Mouse (Mus musculus) embryonic fibroblast, embryonic 13.5 days (primary cell): ENCODE measurements around the gene Ank2.

Experiments
- CTCF ChIP-seq: IDR thresholded peaks from 2 replicates; pipeline ENCODE4 v1.5.1; 2011; ENCODE audit warnings: mild to moderate bottlenecking, control low read depth, low read length, moderate library complexity, borderline replicate concordance; ENCODE audit not compliant: insufficient read depth
- POLR2A ChIP-seq: IDR thresholded peaks from 2 replicates; pipeline ENCODE4 v1.6.1; 2011; ENCODE audit warnings: low read depth, mild to moderate bottlenecking, control low read depth, low read length, moderate library complexity

DNA sequence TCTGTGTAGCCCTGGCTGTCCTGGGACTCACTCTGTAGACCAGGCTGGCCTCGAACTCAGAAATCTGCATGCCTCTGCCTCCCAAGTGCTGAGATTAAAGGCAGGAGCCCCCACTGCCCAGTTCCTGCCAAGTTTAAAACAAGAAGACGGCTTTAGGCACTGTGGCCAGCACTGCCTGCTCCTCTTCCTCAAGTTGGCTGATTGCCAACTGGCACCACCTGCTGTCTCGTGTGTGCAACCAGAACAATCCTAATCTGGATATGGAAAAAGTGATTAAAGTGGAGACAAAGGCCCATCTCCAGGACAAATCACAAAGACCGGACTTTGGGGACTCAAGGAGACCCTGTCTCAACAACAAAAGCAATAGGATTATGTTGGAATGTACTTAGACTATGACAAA is 288.6 kb downstream of the Ank2 start:
- no peak for TF ChIP-seq CTCF
- TF ChIP-seq POLR2A: no peak
